Mouse (Mus musculus) stomach, embryonic 14.5 days (tissue): ENCODE measurements around the gene Cry2. TPM values are rescaled to one million over a fixed set of nuclear protein-coding genes. Genes with fewer than 3 reads are reported as not detected.

ENCODE experiments used
- ATAC-seq: fragments of 200-750 bp; cut with Nextera tagmentation; 2 replicates; pipeline ENCODE4 v1.8.0; 2017; ENCODE audit warnings: low read depth, moderate TSS enrichment; ENCODE audit not compliant: insufficient number of reproducible peaks, insufficient read depth, low FRiP score
- H3K27ac ChIP-seq: fragments of 300-500 bp; sonication (generic); 2 replicates; pipeline ENCODE4 v1.5.1; 2014; ENCODE audit warnings: mild to moderate bottlenecking, low read length, moderate library complexity, mixed read lengths
- H3K27me3 ChIP-seq: fragments of 300-500 bp; sonication (generic); 2 replicates; pipeline ENCODE4 v1.6.1; 2014; ENCODE audit warnings: low read length, control low read depth, mixed read lengths; ENCODE audit not compliant: control insufficient read depth, insufficient read depth
- H3K36me3 ChIP-seq: fragments of 300-500 bp; sonication (generic); 2 replicates; pipeline ENCODE4 v1.6.1; 2014; ENCODE audit warnings: mild to moderate bottlenecking, control low read depth, low read length, moderate library complexity, mixed read lengths; ENCODE audit not compliant: control insufficient read depth, insufficient read depth
- H3K4me1 ChIP-seq: fragments of 300-500 bp; sonication (generic); 2 replicates; pipeline ENCODE4 v1.6.1; 2014; ENCODE audit warnings: low read length, control low read depth, mixed read lengths; ENCODE audit not compliant: control insufficient read depth, insufficient read depth
- H3K4me2 ChIP-seq: fragments of 300-500 bp; sonication (generic); replicated peaks from 2 replicates; pipeline ENCODE4 v1.6.1; 2014; ENCODE audit warnings: low read depth, low read length, control low read depth
- H3K4me3 ChIP-seq: fragments of 300-500 bp; sonication (generic); 2 replicates; pipeline ENCODE4 v1.5.1; 2014; ENCODE audit warnings: low read depth, low read length, control low read depth
- H3K9ac ChIP-seq: fragments of 300-500 bp; sonication (generic); replicated peaks from 2 replicates; pipeline ENCODE4 v1.6.1; 2014; ENCODE audit warnings: low read depth, mild to moderate bottlenecking, control low read depth, low read length, moderate library complexity, mixed read lengths
- H3K9me3 ChIP-seq: fragments of 300-500 bp; sonication (generic); 2 replicates; pipeline ENCODE4 v1.6.1; 2016; ENCODE audit warnings: low read depth, low read length, control low read depth; ENCODE audit not compliant: control insufficient read depth
- WGBS: fragments of 180-500 bp; shearing (Covaris S2); extraction: QIAGEN DNeasy Blood & Tissue Kit; methylation state at CpG from one replicate; pipeline ENCODE4 v1.1.7; 2014; 5-methylcytosine and 5-hydroxymethylcytosine counted together
- polyA plus RNA-seq: library from polyadenylated mRNA; unstranded; fragments of >200 nt; fragmentation: Nextera tagmentation; extraction: Ambion mirVana; gene quantifications from 2 replicates; pipeline ENCODE4 v1.2.1, GENCODE M21; 2014

Cry2 gene
- polyA plus RNA-seq, 1 experiment from 2014 or later: 25.7 TPM

GRCm38 (mm10) chr2:92430723-92431541, 2.9 kb downstream of the Cry2 start:
- peak; percentile 21; the same call in 1 of the 2 replicates for ATAC-seq
- Histone ChIP-seq H3K36me3 (no peaks in the 10 kb centered on the region), H3K9me3 (no peaks in the 10 kb centered on the region), H3K9ac (no peak overlapping the region), H3K4me3 (peak overlapping the region; percentile 17), H3K27ac (peak overlapping the region; percentile 39; the same call in 1 of the 2 replicates), H3K4me1 (peaks cover 56% of the 10 kb centered on the region), H3K27me3 (no peaks in the 10 kb centered on the region), H3K4me2 (peak overlapping the region; percentile 91)
- WGBS: 58% methylated on average over 21 of the region's 21 CpGs

GRCm38 (mm10) chr2:92430089-92430488, 3.8 kb downstream of the Cry2 start:
- Histone ChIP-seq H3K27me3 (no peaks in the 10 kb centered on the region), H3K4me1 (peaks cover 62% of the 10 kb centered on the region), H3K9me3 (no peaks in the 10 kb centered on the region), H3K9ac (no peak overlapping the region), H3K4me2 (no peak overlapping the region), H3K36me3 (no peaks in the 10 kb centered on the region), H3K4me3 (no peak overlapping the region), H3K27ac (0 out of 2 replicates have a peak overlapping the region, but pooled peaks have one; percentile 27)
- WGBS: 69% methylated on average over 2 of the region's 2 CpGs
- ATAC-seq: no peak

GRCm38 (mm10) chr2:92427882-92428281, 6.0 kb downstream of the Cry2 start:
- ATAC-seq: peak; percentile 80
- H3K4me1 ChIP-seq: peaks cover 67% of the 10 kb centered on the region
- peaks cover 2% of the 10 kb centered on the region for H3K36me3 ChIP-seq
- no peak overlapping the region for H3K9ac ChIP-seq
- peak overlapping the region; percentile 71; the same call in 1 of the 2 replicates for H3K27ac ChIP-seq
- 46% methylated on average over 6 of the region's 6 CpGs for WGBS
- no peaks in the 10 kb centered on the region for H3K9me3 ChIP-seq
- no peaks in the 10 kb centered on the region for H3K27me3 ChIP-seq
- H3K4me3 ChIP-seq: no peak overlapping the region
- no peak overlapping the region for H3K4me2 ChIP-seq

GRCm38 (mm10) chr2:92426426-92426825, 7.4 kb downstream of the Cry2 start:
- Histone ChIP-seq H3K9me3 (no peaks in the 10 kb centered on the region), H3K9ac (no peak overlapping the region), H3K27ac (peak overlapping the region; percentile 74), H3K4me3 (no peak overlapping the region), H3K4me2 (no peak overlapping the region), H3K36me3 (peaks cover 14% of the 10 kb centered on the region), H3K27me3 (no peaks in the 10 kb centered on the region), H3K4me1 (peaks cover 56% of the 10 kb centered on the region)
- WGBS: 72% methylated on average over 3 of the region's 3 CpGs
- ATAC-seq: no peak

GRCm38 (mm10) chr2:92425366-92425765, 8.5 kb downstream of the Cry2 start:
- Histone ChIP-seq H3K36me3 (peaks cover 24% of the 10 kb centered on the region), H3K4me3 (no peak overlapping the region), H3K27me3 (no peaks in the 10 kb centered on the region), H3K4me1 (peaks cover 47% of the 10 kb centered on the region), H3K4me2 (no peak overlapping the region), H3K9ac (no peak overlapping the region), H3K9me3 (no peaks in the 10 kb centered on the region), H3K27ac (peak overlapping the region; percentile 90)
- 76% methylated on average over 4 of the region's 4 CpGs for WGBS
- no peak for ATAC-seq

GRCm38 (mm10) chr2:92424462-92425308, 9.2 kb downstream of the Cry2 start:
- ATAC-seq: peak; percentile 54

GRCm38 (mm10) chr2:92423702-92424461, 10.0 kb downstream of the Cry2 start:
- WGBS: 75% methylated on average over 9 of the region's 9 CpGs
- H3K27ac ChIP-seq: peak overlapping the region; percentile 90
- no peak overlapping the region for H3K9ac ChIP-seq
- peak; percentile 47 for ATAC-seq
- no peak overlapping the region for H3K4me2 ChIP-seq
- H3K27me3 ChIP-seq: no peaks in the 10 kb centered on the region
- peaks cover 34% of the 10 kb centered on the region for H3K4me1 ChIP-seq
- H3K4me3 ChIP-seq: no peak overlapping the region
- H3K9me3 ChIP-seq: no peaks in the 10 kb centered on the region
- peaks cover 34% of the 10 kb centered on the region for H3K36me3 ChIP-seq

More at GRCm38 (mm10) chr2:92424462-92425308, 9.2 kb downstream of the Cry2 start:
- H3K4me2 ChIP-seq: no peak overlapping the region
- no peak overlapping the region for H3K9ac ChIP-seq
- H3K4me3 ChIP-seq: no peak overlapping the region
- H3K27ac ChIP-seq: peak overlapping the region; percentile 90
- peaks cover 42% of the 10 kb centered on the region for H3K4me1 ChIP-seq
- 55% methylated on average over 9 of the region's 9 CpGs for WGBS
- H3K36me3 ChIP-seq: peaks cover 29% of the 10 kb centered on the region
- no peaks in the 10 kb centered on the region for H3K27me3 ChIP-seq
- no peaks in the 10 kb centered on the region for H3K9me3 ChIP-seq

- no peak for ATAC-seq
- peaks cover 30% of the 10 kb centered on the region for H3K4me1 ChIP-seq
- no peaks in the 10 kb centered on the region for H3K27me3 ChIP-seq
- H3K27ac ChIP-seq: no peak overlapping the region
- H3K4me3 ChIP-seq: no peak overlapping the region
- WGBS: 92% methylated on average over 9 of the region's 9 CpGs
- peaks cover 34% of the 10 kb centered on the region for H3K36me3 ChIP-seq
- no peak overlapping the region for H3K4me2 ChIP-seq
- H3K9ac ChIP-seq: no peak overlapping the region
- H3K9me3 ChIP-seq: no peaks in the 10 kb centered on the region
Observed at GRCm38 (mm10) chr2:92423156-92423555, 10.7 kb downstream of the Cry2 start.
